Mouse (Mus musculus): ENCODE data around the gene Scaf4.

Gene Scaf4

DNA sequence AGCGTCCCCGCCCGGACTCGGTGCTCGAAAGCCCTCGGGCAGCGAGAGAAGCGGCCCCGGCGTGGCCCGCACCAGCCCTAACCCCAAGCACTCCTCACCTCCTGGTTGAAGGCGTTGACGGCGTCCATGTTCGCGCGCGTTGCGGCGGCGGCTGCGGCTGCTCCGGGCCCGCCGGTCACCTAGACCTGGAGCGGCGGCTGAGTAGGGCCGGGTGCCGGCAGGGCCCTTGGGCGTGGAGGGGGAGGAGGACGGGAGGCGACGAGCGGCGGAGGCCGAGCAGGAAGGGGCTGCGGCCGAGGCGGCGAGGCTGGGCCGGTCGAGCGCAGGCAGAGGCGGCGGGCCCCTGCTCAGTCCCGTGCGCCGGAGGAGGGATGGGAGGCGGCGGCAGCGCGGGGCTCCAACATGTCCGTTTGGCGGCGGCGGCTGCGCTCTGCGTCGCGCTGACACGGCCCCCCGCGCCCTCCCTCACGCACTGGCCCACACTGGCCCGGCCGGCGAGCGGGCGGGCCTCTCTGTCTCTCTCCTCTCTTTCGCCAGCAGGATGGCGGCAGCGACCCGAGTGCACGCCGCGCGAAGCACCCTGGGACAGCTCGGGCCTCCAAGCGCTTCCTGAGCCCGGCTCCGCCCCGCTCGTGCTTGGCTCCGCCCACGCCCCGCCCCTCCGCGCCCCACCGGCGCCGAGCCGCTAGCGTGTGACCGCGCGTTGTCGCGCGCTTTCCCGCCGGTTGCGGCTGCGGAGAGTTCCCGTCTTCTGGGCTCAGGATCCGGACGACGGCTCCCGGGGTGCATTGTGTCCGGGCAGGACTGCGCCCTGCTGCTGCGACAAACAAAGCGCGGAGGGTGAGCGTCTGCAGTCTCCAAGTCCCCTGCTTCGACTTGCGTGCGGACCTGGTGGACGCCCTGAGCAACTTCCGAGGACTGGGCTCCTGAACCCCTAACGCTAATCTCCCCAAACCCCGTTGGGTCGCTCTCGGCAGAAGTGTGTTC, at the start of gene Scaf4:
Gene Scaf4, minus strand, starts transcription at position 599 of the 987 bp plus-strand sequence.
- peak; percentile 95 for DNase-seq (ENCODE audit: low read depth, low spot score)

DNA sequence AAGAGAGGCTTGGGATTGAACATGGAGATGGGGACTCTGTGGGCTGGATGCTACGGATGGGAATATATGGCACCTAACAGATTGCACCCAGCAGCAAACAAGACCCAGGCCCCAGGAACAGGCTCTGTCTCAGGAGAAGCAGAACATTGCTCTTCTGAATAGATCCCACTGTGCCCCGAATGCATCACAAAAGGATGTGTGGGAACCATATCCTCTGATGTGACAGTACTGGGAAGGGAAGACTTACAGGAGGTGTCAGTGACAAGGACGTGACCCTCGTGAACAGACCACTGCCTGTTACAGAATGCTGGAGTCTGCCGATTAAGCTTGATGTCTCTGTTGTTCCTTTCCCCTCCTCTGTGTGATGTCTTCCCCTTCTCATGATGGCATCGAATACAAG, 48.2 kb upstream of the Scaf4 start:
- no peak for DNase-seq (ENCODE audit: low read depth, low spot score)

DNA sequence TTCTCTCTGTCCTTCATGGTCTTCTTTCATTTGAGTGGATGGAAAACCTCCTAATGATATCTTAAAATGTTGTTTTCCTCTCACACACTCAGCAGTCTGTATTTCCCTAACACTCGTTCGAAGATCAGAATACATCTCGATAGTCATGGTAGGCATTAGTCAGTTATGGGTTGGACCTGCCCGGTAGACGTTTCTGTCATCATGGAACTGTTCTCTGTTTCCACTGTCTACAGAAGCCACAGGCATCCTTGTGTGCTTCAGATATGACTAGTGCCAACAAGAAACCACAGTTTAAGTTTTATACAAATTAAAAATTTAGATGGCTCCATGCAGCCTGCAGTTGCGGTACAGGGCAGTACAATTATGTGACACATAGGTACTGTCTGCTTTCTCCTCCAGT, 46.7 kb upstream of the Scaf4 start:
- no peak for DNase-seq (ENCODE audit: low read depth, low spot score)

DNA sequence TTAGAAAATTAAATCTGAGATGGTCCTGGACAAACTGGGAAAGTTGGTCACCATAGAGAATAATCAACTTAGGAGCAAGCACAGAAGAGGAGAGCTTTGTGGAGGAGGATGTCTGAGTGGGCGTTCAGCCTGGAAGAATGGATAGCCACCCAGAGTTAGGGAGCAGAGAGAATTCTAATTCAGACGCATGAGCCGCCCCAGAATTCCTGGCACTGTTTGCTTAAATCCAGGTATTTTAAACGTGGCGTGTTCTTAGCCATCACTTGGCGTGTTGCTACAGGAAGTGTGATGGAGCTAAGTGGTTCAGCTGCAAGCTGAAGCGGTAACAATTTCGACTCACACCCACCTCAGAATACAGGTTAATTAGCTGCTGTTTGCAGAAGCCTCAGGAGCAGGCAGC, 45.2 kb upstream of the Scaf4 start:
- DNase-seq (ENCODE audit: low read depth, low spot score) = peak; percentile 65

DNA sequence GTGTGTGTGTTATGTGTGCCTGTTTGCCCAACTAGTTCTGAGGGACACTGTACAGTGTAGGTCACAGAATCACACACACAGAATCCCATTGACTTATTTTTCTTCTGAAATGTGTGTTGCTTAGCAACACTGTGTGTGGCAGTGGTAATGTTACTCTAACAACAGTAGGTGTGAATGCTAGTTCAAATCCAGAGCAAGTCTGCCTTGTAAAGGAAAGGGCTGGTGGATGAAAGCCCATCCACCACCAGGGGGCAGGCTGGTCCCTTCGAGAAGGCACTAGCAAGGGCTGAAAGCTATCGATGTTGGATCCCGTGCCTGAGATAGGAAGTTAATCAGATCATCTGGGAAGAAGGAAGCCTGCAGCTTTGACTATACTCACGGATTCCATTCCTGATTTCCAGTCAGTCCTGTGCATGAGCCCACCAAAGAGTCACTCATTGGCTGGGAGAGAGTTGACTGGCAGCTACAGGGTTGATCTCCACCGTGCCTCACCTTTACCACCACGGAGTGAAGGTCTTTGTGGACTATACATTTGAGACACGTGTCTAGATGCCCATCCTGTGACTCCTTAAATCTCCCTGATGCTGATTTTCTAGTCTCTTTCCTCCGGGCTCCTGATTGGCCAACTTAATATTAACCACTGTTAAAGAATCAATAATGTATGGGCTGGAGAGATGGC, 38.7 kb upstream of the Scaf4 start:
- DNase-seq (ENCODE audit: low read depth, low spot score) = peak; percentile 62

DNA sequence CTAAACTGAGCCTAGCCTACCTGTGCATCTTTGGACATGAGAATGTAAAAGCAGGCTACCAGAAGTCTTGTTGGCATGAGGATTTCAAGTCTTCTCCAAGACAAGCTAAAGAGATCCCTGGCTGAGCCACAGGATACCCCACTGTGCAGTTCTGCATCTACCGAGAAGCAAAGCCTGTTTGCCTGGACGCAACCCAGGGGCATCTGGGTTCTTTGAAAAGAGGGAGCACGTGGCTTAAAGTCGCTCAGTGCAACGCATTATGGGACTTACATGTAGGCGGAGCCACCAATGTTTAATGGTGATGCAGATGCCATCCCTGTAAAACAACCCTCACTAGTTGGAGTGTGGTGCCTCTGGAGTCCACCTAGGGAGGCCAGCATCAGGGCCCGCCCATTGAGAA, 35.0 kb upstream of the Scaf4 start:
- no peak for DNase-seq (ENCODE audit: low read depth, low spot score)

DNA sequence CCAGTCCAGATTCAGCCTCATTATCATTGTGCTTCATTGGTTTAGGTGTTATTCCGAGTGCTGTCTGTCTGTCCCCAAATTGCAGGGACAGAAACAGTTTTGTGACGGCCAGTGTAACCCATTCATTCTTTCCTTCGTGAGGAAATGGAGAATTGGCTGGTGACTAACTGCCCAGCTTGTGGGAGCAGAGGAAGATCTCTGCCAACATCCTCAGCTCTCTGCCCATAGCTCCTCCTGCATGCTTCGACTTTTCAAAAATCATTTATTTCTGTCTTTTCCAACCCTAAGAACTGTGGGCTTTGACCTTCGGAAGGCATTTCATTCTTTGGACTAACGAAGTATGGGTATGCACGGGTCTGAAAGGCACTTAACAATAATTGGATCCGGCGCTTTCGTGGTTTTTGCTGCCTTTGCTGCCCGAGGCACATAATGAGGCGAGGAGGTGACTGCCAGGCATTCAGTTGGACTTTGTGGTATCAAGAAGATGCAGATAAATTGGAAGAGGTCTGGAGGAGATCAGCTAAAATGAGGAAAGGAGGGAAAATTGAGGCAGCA, 34.1 kb upstream of the Scaf4 start:
- no peak for DNase-seq (ENCODE audit: low read depth, low spot score)

DNA sequence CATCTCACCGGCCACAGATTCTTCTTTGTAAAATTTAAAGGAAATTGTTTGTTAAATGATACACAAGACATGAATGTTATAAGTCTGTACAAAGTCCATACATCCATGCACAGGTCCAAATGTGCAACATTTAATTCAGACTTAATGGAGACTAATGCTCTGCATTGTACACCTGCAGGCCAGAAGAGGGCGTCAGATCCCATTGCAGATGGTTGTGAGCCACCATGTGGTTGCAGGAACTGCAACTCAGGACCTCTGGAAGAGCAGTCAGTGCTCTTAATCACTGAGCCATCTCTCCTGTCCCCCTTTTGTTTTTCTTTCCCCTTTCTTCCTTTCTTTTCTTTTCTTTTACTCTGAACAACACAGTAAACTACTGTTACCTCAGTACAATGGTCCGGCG, 33.5 kb upstream of the Scaf4 start:
- DNase-seq (ENCODE audit: low read depth, low spot score) = no peak

DNA sequence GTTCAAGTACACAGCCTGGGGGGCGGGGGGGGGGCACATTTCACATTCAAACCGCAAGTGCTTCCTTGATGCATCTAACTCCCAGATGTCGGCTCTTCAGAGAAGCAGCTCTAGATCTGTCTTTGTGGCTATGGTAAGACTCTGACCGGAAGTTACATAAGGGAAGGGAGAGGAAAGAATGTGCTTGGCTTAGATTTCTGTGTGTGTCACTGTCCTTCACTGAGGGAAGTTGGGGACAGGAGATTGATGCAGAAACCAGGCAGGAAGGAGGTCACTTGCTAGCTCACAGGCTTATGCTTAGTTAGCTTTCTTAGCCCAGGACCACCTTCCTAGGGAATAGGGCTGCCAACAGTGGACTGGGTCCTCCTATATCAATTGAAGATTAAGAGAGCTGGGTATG, 31.6 kb upstream of the Scaf4 start:
- no peak for DNase-seq (ENCODE audit: low read depth, low spot score)

DNA sequence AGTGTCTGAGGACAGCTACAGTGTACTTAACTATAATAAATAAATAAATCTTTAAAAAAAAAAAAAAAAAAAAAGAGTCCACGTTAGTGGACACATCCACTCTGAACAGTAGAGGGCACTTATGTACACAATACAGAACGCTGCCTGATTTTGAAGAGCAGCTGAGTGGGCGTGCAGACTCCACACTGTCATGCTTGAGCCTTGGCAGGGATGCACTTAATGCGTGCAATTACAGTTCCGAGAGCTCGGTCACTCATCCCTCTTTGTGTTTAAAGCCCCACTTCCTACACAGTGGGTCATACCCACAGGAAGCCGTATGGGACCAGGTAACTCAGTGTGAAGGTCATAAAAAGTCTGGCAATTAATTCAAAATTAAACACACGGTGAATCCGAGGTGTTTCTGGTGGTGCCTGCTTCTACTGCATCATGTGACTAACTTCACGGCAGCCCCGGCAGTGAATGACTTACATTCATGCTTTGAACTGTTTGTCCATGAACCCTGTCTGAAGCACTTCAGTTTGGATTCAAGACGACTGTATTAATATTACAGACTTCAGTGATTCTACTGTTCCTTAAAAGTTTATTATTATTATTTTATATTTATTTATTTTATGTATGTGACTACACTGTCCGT, 28.3 kb upstream of the Scaf4 start:
- peak; percentile 35 for DNase-seq (ENCODE audit: low read depth, low spot score)

DNA sequence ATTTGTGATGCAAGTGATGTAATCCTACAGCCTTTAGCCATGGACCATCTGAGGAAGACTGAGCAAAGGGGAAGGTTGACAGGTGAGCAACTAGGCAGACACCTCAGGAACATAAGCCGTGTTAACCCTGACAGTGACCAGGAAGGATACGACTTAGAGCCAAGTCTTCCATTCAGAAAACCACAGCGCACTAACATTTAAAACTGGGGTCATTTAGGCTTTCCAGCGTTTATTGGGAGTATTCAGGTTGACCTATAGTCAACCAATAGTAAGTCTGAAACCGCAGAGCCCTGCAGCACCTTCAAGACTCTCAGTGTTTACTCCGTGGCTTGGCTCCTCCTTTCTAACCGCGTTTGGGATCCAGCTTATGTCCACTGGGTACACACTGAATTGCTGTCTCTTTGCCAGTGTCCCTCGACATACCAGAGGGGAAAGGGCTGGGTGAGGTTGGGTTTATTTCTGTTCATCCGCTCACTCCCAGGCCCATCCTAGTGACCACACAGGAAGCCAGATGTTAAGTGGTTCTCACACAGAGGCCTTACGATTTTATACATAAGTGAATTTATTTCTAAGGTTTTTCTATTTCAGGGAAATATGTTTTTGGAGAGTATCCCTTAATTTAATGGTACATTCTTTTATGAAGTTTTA, 26.3 kb upstream of the Scaf4 start:
- DNase-seq (ENCODE audit: low read depth, low spot score) = no peak

DNA sequence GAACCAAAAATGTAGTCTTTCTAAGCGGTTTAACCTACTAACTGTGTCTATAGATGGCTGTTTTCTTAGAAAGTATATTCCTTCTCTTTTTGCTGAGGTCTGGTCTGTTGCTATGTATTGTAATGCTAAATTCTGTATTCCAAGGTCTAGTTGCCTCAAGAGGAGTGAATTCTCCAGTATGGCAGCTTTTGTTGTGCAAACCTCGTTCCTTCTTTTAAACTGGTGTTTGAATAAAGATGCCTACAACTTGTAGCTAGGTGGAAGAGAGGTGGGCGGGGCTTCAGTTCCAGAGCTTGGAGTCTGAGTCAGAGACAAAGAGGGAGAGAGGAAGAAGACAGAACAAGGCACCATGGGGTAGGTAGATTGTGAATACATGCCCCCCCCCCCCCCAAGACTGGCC, 25.5 kb upstream of the Scaf4 start:
- no peak for DNase-seq (ENCODE audit: low read depth, low spot score)

DNA sequence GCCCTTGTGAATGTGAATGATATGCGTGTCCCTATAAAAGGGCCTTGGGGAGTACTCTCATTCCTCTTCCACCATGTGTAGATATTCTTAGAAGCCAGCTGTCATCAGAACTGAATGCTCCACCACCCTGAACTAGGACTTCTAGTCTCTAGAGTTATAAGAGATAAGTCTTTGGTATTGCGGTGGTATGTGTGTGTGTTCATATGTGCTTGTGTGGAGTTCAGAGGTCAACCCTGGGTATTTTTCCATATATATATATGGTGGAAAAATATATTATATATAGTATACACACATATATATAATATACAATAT, 19.6 kb upstream of the Scaf4 start:
- DNase-seq (ENCODE audit: low read depth, low spot score) = no peak

DNA sequence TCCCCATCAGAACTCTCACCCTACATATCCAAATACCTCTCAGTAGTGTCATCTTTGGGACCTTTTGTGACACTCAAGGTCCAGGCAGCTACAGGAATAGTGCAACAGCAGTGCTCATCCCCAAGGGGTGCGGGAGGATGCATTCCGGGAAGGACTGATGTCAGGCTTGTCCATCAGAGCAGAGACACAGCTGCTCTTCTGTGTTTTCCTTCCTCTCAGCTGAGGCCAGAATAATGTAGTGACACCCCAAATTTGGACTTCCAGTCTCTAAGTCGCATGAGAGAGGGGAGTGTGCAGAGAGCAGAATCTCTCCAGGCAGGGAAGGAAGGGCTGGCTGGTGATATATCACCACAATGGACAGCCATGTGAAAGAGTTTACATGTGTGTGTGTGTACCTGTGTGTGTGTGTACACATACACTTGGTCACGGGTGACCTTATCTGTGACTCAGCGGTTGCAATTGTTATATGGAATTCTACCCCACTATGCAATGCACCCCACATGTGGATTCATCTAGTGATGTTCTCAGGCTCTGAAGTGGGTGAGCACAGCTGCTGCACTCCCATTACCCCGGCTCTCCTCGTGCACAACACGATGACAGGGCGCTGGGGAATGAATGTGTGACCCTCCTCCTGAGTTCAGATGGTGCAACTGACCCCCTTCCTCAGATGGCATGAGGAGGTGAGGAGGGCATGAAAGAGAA, 19.1 kb upstream of the Scaf4 start:
- DNase-seq (ENCODE audit: low read depth, low spot score) = no peak

DNA sequence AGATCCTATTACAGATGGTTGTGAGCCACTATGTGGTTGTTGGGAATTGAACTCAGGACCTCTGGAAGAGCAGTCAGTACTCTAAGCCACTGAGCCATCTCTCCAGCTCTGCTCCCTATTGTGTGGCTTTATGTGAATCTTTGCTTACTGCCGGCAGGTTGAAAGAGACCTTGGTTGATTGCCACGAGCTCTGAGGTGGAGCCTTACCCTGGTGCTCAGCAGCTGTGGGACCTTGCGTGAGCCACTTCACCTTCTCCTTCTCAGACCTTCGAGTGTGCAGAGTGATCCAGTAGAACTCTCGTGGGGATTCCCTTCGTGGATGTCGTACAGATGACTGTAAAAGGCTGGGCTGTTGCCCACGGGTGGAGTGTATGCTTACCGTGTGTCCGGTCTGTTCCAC, 17.4 kb upstream of the Scaf4 start:
- DNase-seq (ENCODE audit: low read depth, low spot score) = no peak

DNA sequence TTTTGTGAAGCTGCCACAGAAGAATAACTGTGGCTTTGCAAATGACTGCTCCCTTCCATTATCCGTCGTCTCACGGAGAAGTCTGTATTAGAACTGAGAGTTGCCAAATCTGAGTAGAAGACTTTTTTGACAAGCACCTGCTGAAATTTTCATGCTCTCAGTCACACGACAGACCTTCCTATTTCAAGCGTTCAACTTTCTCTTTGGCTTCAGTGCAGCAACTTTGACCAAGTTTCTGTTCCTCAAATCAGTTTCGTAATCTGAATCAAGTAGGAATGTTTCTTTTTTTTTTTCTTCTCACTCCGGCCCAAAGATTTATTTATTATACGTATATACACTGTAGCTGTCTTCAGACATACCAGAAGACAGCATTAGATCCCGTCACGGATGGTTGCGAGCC, 16.6 kb upstream of the Scaf4 start:
- DNase-seq (ENCODE audit: low read depth, low spot score) = no peak

DNA sequence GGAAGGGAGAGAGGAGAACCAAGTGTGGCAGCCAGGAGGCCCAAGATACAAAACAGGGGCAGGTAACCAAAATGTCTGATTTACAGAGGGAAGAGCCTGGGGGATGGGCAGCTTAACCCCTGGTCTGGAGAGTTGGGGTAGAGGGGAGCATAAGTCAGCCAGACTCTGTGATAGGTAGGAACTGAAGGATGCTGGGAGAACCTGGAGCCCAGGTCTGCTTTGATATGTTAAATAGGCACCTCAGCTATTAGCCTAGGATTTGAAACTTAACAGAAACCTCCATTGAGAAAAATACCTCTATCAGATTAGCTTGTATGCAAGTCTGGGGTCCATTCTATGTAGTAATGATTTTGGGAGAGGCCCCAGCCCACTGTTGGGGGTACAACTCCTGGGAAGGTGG, 15.3 kb upstream of the Scaf4 start:
- DNase-seq (ENCODE audit: low read depth, low spot score) = no peak

DNA sequence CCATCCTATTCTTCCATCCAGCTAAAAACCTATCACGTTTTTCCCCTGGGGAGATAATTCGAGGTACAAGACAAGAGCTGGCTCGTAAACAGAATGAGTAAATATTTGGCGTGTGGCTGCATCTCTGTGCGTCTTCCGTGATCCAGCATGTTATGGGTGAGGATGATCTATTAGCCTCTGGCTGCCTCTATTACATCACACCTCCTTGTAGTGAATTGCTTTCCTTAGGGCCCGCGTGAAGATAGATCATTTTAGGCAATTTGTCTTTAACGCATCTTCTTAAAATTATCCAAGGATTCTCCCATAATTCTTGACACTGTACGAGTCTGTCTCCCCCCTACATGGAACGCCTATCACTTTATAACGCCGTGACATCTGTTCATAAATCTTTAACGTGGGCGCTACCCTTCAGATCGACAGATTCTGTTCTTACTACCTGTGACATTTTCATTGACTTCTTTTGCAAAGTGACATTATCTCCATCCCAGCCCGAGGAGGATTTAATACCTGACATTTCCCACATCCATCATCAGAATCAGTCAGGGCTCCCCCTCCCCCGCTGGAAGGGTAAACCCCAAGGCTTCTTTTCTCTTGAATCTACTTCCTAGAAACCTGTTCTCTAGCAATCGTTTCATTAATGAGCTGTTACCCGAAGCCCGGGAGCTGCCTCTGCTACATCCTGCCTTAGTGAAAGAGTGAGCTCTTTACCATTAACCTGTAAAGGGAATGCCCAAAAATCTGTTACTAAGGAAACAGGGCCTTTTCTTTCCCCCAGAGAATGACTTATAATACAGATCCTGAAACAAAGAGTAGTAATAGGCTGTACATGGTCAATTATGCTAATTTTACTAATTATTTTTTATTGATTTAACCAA, 14.4 kb upstream of the Scaf4 start:
- DNase-seq (ENCODE audit: low read depth, low spot score) = no peak

DNA sequence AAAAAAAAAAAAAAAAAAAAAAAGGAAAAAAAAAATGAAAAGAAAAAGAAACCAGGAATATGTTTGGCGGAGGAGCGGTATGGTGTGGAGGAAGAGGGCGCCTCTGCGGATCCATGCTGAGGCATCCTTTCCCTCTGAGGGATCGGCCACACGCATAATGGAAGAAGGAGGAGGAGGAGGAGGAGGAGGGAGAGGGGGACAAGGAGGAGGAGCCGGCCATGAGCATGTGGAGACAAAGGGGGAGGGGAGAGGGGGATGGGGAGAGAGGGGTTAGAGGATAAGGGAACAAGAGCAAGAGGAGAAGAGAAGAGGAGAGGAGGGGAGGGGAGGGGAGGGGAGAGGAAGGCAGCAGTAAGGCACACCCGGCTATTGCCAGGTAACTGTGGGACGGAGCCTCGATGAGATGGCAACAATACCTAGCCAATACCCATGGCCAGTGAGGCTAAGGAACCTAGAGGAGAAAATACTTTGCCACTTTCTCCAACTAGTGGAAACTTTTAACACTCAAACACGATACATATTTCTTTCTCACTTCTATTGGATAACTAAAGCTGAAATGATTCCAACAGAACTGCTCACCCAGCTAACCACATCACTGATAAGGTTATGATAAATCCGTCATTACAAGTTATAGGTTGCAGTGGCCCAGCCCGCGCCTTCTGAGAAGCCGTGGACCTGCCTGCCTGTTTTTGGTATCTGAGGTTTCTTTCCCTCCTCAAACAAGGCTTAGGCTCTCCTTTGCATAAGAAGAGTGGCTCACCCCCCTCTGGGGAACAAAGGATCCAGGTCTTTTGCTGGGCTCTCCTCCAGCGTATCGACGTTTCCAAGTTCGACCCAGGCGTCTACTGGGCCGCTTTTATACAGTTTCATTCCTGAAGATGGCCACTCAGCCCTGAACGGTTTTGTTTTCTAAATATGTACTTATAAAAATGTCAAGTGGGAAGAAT, 13.4 kb upstream of the Scaf4 start:
- DNase-seq (ENCODE audit: low read depth, low spot score) = no peak

All from telencephalon, adult 2 months (tissue).